Mouse (Mus musculus): Measurements from ENCODE around the gene Gzmf.

GRCm38 (mm10) chr14:56155340-56155739, 55.9 kb downstream of the Gzmf start:
- TF ChIP-seq CTCF (IDR thresholded peaks at IDR 0.05; ENCODE audit: borderline replicate concordance, extremely low read depth, insufficient read depth, insufficient read length) (peak; percentile 29; the same call in 1 of the 2 replicates), POLR2A (IDR thresholded peaks at IDR 0.05; ENCODE audit: borderline replicate concordance, extremely low read depth, insufficient read depth, insufficient read length, poor library complexity, severe bottlenecking) (no peak)

Measured in brain, embryonic 14.5 days (tissue).